Mouse (Mus musculus) embryonic fibroblast, embryonic 13.5 days (primary cell): ENCODE data around the gene Gm19426. TPM values are rescaled to one million over a fixed set of nuclear protein-coding genes. Genes with fewer than 3 reads are reported as not detected.

Source experiments
- H3K27ac ChIP-seq: 2 replicates; pipeline ENCODE4 v1.5.1; 2012; ENCODE audit warnings: low read length, control low read depth, inconsistent platforms; ENCODE audit not compliant: insufficient read depth
- H3K4me1 ChIP-seq: 2 replicates; pipeline ENCODE4 v1.6.1; 2011; ENCODE audit warnings: low read length; ENCODE audit not compliant: control insufficient read depth, insufficient read depth
- H3K4me3 ChIP-seq: 2 replicates; pipeline ENCODE4 v1.5.1; 2011; ENCODE audit warnings: mild to moderate bottlenecking, control low read depth, low read length; ENCODE audit not compliant: insufficient read depth
- CTCF ChIP-seq: IDR thresholded peaks from 2 replicates; pipeline ENCODE4 v1.5.1; 2011; ENCODE audit warnings: mild to moderate bottlenecking, control low read depth, low read length, moderate library complexity, borderline replicate concordance; ENCODE audit not compliant: insufficient read depth
- POLR2A ChIP-seq: IDR thresholded peaks from 2 replicates; pipeline ENCODE4 v1.6.1; 2011; ENCODE audit warnings: low read depth, mild to moderate bottlenecking, control low read depth, low read length, moderate library complexity
- polyA plus RNA-seq: library from polyadenylated mRNA; stranded (reverse); fragments of >200 nt; gene quantifications from 2 replicates; pipeline ENCODE4 v1.2.4, GENCODE M21; 2011; ENCODE audit warnings: low read depth; ENCODE audit not compliant: missing spikeins, insufficient read length

Gm19426 gene
- polyA plus RNA-seq = 2.7 and 4.9 TPM in 2 replicates

- Histone ChIP-seq H3K4me3 (peak within 1 kb of the TSS; percentile 72), H3K27ac (peak within 1 kb of the TSS; percentile 84), H3K4me1 (peaks cover 4% of the 10 kb centered on the region)
- TF ChIP-seq CTCF = no peak
- peak; percentile 78 for TF ChIP-seq POLR2A
Measured at GRCm38 (mm10) chr2:84743561-84743960, at the start of gene Gm19426. Gene Gm19426 (minus strand): TSS chr2:84743655.

- TF ChIP-seq POLR2A = no peak
- no peak for TF ChIP-seq CTCF
- no peak overlapping the region for H3K4me3 ChIP-seq
- no peak overlapping the region for H3K27ac ChIP-seq
- H3K4me1 ChIP-seq = no peaks in the 10 kb centered on the region
Measured at GRCm38 (mm10) chr2:84793154-84793553, 49.7 kb upstream of the Gm19426 start.

DNA sequence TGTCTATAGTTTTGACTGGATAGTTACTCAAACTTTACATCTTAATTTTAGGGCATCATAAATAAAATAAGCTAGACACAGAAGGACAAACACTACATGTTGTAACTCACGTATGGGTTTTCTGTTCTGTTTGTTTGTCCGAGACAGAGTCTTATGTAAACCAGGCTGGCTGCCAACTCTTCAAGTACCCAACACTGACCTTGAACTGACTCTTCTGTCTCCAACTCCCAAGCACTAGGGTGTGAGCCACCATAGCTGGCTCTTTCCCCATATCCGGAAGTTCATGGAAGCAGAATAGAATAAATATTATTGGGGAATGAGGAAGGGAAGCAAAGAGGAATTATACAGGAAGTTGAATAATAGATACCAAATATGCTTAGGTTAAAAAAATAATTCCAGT is 49.1 kb upstream of the Gm19426 start:
- no peaks in the 10 kb centered on the region for H3K4me1 ChIP-seq
- no peak overlapping the region for H3K4me3 ChIP-seq
- no peak overlapping the region for H3K27ac ChIP-seq
- TF ChIP-seq CTCF (no peak), POLR2A (no peak)

DNA sequence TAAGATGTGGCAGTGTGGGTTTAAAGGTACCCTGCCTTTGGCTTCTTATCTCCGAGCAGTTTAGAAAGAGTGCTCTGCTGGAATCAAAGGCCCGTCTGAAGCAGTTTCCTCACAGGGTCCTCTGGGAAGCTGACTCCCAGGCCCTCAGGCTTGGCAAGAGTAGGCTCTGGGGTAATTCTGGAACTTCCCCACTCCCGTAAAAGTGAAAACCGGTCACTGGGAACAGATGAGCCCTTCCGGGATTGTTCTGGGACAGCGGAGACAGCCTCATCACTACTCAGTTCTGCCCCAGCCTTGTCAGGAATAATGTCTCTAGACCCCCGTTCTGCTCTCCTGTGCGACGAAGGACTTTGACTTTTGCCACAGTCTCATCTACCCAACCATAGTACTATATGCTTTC is 47.0 kb upstream of the Gm19426 start:
- H3K4me3 ChIP-seq = no peak overlapping the region
- H3K4me1 ChIP-seq = no peaks in the 10 kb centered on the region
- H3K27ac ChIP-seq = no peak overlapping the region
- TF ChIP-seq CTCF = no peak

- Histone ChIP-seq H3K4me3 (no peak overlapping the region), H3K27ac (no peak overlapping the region), H3K4me1 (no peaks in the 10 kb centered on the region; the same call in 1 of the 2 replicates)
- no peak for TF ChIP-seq POLR2A
- no peak for TF ChIP-seq CTCF
Measured at GRCm38 (mm10) chr2:84788316-84788715, 44.9 kb upstream of the Gm19426 start.

- no peaks in the 10 kb centered on the region; the same call in 1 of the 2 replicates for H3K4me1 ChIP-seq
- peak overlapping the region; percentile 71 for H3K27ac ChIP-seq
- TF ChIP-seq POLR2A (no peak), CTCF (no peak)
- H3K4me3 ChIP-seq = no peak overlapping the region
Measured at GRCm38 (mm10) chr2:84783840-84784566, 40.5 kb upstream of the Gm19426 start.

DNA sequence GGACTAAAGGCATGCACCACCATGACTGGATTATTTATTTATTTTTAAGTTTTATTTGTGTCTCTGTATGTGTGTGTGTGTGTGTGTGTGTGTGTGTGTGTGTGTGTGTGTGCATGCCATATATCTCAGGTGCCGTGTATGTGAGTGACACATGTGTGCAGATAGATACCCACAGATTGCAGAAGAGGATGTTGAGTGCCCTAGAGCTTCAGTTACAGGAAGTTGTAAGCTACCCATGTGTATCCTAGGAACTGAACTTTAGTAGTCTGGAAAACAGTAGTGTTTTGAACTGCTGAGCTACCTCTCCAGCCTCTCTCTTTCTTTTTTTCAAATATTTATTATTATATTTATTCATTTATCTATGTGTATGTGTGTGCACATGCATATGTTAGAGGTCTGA is 39.9 kb upstream of the Gm19426 start:
- no peak overlapping the region for H3K27ac ChIP-seq
- no peaks in the 10 kb centered on the region; the same call in 1 of the 2 replicates for H3K4me1 ChIP-seq
- no peak overlapping the region for H3K4me3 ChIP-seq
- no peak for TF ChIP-seq POLR2A
- no peak for TF ChIP-seq CTCF

DNA sequence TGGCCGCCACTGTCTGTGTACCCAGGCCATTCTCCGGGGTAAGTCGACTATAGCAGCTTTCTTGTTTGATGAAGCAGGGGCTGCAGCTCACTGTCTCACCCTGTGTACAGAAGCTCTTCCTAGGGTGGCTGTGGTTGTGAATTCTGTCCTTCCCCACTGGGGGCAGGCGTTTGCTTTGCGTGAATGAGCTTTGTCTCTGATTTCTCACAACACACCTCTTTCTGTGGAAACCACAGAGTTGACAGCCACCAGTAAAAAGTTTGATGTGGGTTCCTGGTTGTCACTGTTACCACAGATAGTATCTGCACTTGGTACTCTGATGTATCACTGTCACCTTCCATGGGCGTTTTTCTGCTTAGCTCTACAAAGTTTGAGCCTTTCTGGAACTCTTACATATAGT is 35.8 kb upstream of the Gm19426 start:
- H3K4me1 ChIP-seq = no peaks in the 10 kb centered on the region; the same call in 1 of the 2 replicates
- H3K27ac ChIP-seq = no peak overlapping the region
- no peak overlapping the region for H3K4me3 ChIP-seq
- TF ChIP-seq CTCF (no peak), POLR2A (no peak)

GRCm38 (mm10) chr2:84777706-84778105 is 34.3 kb upstream of the Gm19426 start:
- H3K4me1 ChIP-seq = no peaks in the 10 kb centered on the region
- no peak overlapping the region for H3K27ac ChIP-seq
- no peak for TF ChIP-seq CTCF
- TF ChIP-seq POLR2A = no peak
- H3K4me3 ChIP-seq = no peak overlapping the region

DNA sequence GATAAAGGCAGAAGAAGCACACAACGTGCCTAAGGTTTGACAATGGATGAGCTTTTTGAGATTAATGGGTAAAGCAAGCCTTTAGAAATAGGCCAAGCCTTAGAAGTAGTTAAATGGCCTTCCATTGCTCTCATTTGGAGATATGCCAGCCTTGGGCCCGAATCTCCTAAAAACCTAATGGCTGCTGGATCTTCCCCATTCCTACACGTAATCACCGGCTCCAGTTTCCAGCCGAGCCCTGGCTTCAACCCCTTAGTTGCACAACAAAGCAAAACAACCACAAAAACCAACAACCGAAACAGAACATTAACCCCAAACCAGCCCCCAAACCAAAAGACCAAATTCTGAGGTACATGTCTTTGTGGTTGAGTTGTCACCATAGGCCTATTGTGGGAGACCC is 32.2 kb upstream of the Gm19426 start:
- Histone ChIP-seq H3K4me3 (no peak overlapping the region), H3K4me1 (no peaks in the 10 kb centered on the region), H3K27ac (no peak overlapping the region)
- no peak for TF ChIP-seq CTCF
- no peak for TF ChIP-seq POLR2A
